Mouse (Mus musculus) lung, postnatal 0 days (tissue): ENCODE results near the gene Lrrc19.

Experiments used
- CTCF ChIP-seq: IDR thresholded peaks from 2 replicates; pipeline ENCODE4 v1.5.1; 2016; ENCODE audit warnings: antibody characterized with exemption, mild to moderate bottlenecking
- EP300 ChIP-seq: IDR thresholded peaks from 2 replicates; pipeline ENCODE4 v1.6.1; 2016; ENCODE audit warnings: antibody characterized with exemption, mild to moderate bottlenecking, control low read depth

GRCm38 (mm10) chr4:94605591-94605990, 44.4 kb downstream of the Lrrc19 start:
- TF ChIP-seq CTCF (no peak), EP300 (no peak)
